Mouse (Mus musculus): ENCODE results near the gene Dglucy.

Dglucy gene

DNA sequence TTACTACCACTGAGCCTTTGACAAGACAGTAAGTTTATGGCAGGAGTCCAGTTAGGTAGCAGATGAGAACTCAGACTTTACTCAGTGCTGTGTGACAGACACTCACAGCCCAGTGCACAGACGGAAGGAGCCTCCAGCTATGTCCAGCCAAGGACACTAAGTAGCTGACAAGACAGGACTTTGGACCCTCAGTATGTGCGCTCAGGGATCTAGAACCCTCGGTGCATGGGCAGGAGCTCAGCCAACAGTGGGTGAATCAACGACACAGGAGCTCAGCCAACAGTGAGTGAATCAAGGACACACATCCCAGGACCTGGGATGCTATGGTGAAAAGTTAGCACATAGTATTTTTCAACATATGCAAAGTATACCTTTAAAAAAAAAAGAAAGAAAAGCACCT, 157.9 kb downstream of the Dglucy start:
- peak; percentile 88 for DNase-seq

DNA sequence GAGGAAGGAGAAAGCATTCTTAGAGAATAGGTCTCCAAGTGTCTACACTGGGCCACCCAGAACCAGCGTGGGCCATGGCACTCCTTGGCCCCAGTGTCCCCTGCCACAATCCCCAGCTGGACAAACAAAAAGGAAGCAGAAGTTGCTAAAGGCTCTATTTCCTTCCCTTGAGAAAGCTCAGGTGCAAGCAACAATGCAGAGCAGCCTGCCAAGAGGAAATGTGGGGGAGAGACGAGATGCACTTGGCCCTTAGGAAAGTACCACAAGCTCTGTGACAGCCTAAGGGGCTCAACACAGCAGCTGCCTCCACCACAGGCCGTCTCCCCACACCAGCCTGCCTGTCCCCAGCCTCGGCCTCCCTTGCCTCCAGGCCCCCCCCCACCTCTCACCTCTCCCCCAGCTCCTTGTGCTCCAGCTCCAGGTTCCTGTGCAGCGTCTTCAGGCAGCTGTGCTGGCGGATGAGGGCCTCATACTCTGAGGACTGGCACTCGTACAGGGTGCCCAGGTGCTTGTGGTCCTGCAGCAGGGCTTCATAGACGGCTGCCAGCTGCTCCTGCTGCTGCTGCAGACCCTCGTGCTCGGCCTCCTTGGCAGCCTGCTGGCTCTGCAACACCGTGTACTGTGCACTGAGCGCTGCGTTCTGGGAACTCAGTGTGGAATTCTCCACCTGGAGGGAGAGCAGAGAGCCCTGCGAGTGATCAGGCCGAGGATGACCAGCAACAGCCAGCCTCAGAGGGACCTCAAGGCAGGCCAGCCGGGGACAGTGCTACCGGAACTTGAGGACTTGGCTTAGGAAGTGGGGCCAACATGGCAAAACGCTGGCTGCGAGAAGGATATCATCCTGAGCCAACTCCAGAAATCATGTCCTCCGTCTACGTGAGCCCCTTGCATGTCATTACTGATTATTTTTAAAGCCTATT, 158.8 kb downstream of the Dglucy start:
- DNase-seq = peak; percentile 98

DNA sequence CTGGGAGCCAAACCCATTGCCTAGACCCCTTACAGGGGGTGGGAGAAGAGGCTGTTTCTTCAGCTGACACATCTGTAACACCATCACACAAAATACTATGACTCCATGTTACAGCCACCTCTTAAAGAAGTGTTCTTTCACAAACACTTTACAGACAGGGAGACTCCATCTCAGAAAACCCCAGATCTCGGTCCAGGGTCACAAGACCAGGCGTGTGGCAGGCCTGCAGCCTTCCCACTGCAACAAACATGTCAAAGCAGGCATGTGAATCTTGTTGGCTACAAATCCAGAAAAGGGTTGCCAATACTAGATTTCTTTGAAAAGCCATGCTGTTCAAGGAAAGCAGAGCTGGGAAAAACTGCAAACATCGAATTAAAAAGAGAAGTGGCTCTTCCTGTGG, 162.5 kb downstream of the Dglucy start:
- DNase-seq = no peak

DNA sequence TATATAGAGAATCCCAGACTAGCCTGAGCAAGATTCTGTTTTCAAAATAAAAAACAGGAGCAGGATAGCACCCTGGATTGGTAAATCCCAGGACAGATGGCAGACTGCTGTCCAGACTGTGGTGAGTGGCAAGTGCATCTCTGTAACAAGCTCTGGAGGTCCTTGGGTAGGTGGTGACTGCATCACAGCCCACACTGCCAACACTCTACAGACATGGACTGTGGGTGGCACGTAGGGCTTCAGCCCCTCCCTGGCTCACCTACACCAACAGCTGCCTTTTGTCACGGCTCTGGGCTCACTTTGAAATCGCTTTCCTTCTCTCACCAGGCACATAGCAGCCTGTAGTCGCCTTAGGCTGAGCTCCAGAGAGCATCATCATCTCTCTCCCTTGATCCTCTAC, 164.3 kb downstream of the Dglucy start:
- no peak for DNase-seq

DNA sequence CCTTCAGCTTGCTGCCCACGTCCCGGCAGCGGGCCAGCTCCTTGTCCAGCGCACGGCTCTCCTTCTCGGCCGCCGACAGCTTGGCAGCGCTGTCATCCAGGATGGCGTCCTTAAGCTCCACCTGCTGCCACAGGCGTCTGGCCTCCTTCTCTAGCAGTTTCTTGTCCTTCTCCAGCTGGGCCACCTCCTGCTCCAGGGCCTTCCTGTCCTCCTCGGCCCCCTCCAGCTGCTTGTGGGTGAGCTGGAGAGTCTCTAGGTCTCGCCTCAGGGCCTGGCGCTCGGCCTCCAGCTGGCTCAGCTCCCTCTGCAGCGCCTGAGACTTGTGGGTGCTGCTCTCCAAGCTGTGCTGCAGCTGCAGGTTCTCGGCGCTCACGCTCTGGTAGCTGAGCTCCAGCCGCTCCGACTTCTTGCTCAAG, 166.1 kb downstream of the Dglucy start:
- peak; percentile 96 for DNase-seq

DNA sequence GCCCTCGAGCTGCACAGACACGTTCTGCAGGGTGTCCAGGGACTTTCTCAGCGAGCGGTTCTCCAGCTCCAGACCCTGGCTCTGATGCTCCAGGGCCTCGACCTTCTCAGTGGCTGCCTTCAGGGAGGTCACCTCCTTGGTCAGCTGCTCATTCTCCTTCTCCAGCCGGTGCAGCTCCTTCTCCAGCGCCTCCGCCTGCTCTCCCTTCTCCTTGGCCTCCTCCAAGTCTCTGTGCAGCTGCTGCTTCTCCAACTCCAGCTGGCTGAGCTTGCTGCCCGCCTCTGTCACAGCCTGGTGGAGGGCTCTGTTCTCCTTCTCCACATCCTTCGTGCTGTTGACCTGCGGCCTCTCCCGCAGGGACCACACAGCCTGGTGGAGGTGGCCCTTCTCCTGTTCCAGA, 166.6 kb downstream of the Dglucy start:
- peak; percentile 93 for DNase-seq

DNA sequence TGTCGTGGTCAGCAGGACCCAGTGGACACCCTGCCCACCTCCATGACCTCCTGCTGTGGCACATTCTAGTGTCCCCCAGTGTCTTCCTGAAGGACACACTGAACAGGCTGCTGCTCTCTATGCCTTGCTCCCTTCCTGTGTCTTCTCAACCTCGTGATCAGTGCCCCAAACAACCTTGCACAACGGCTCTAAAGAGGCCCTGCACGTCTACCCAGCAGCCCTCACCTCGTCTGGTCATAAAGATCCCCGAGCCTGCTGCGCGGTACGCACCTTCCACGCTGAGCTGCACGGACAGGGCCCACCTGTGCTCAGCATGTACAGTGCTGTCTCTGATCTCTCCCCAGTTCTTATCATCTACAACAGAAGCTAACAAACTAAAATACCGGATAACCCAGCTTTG, 167.1 kb downstream of the Dglucy start:
- no peak for DNase-seq

Measured in heart, adult 11 months (tissue).